Mouse (Mus musculus) right cerebral cortex, postnatal 36 days (tissue): ENCODE results near the gene Plaa.

ENCODE experiments used
- DNase-seq, 2 experiments: peaks; one replicate each; pipeline ENCODE4 v3.0.0; 2022; ENCODE audit warnings: low spot score in 2 of 2, mixed read lengths in 1 of 2

The Plaa gene

GRCm38 (mm10) chr4:94556265-94557054 is 46.6 kb downstream of the Plaa start, which contains the start of the genes Gm10306 and Caap1:
Gene Gm10306 (plus strand): TSS chr4:94556546.
Gene Caap1 (minus strand): TSS chr4:94556796.
- peak; percentile 87 to 89 for DNase-seq

- DNase-seq, result no peak
Observed at GRCm38 (mm10) chr4:94554955-94555494, 48.0 kb downstream of the Plaa start.

DNA sequence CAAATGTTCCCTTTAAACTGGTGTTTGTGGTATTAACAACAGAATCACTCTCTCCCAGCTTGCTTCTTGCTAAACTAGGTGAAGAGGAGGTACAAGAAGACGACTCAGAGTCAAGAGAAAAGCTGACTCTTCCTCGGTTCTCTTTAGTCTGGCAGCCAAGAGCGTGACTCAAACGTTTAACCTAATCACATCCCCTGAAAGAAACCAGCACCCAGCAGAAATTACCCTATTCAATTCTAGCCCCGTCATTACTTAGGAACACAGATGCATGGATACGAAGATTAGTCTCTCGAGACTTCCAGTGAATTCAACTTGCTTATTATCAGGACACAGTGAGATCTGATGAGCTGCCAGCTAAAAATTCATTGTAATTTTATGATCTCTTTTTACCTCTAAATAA is 58.7 kb downstream of the Plaa start:
- DNase-seq, result no peak

DNA sequence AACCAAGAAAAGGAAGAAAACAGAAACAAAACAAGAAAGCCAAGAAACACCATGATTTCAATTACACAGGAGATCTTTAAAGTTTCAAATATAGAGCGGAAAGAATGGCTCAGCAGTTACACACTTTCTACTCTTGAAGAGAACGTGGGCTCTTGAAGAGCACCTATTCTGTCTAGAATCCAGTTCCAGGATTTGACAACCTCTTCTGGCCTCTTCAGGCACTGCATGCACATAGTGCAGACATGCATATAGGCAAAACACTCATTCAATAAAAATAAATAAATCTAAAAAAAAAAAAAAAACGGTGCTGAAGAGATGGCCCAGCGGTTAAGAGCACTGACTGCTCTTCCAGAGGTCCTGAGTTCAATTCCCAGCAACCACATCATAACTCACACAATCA is 60.0 kb downstream of the Plaa start:
- no peak for DNase-seq

GRCm38 (mm10) chr4:94533205-94533604 is 69.8 kb downstream of the Plaa start:
- DNase-seq, result no peak

- DNase-seq, result no peak
Observed at GRCm38 (mm10) chr4:94529448-94529847, 73.6 kb downstream of the Plaa start.

DNA sequence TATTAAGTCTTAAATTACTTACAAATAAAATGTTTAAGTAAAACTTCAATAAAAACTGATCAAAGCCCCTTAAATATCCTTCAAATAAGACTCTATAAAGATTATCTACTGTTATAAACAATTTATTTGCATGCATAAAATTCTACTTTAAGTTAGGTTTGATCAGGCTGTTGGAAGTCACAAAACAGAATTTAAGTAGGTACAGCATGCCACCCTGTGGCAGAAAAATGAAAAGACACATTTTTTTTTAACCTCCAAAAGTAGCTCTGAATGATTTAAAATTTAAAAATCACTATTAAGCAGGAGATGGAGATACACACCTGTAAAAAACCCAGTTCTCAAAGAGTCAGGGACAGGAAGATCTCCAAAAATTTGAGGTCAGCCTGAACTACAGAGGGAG is 79.7 kb downstream of the Plaa start:
- DNase-seq, result no peak

DNA sequence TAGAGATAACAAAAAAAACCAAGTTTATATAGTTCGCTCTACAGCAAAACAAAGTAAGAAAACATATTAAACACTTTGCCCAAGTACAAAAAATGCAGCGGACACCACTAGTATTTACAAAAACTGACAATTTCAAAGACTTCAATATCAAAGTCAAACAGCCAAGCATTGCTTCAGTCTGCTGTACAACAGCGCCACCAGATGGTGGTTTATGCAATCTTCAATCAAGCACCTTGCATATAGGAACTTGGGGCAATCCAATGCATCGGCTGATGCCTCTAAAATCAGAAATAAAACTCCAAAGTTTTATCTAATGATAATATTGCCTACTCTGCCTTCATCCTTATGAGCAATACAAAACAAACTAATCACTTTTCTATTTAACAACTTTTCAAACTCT is 85.4 kb downstream of the Plaa start:
- peak in 1 of 2 experiments; percentile 13 for DNase-seq
